Mouse (Mus musculus) hindbrain, embryonic 15.5 days (tissue): ENCODE measurements around the gene Rela. TPM values are rescaled to one million over a fixed set of nuclear protein-coding genes. Genes with fewer than 3 reads are reported as not detected.
"Not testable (repeated sequence)": the region's sequence is repeated elsewhere in the genome, so short reads cannot be mapped to it uniquely, and the experiment has no call there.

Experiments
- ATAC-seq: fragments of 200-750 bp; cut with Nextera tagmentation; 2 replicates; pipeline ENCODE4 v1.8.0; 2017; ENCODE audit warnings: low read depth, moderate number of reproducible peaks, moderate TSS enrichment; ENCODE audit not compliant: low FRiP score
- H3K27ac ChIP-seq: fragments of 300-500 bp; sonication (generic); replicated peaks from 2 replicates; pipeline ENCODE4 v1.5.1; 2015; ENCODE audit warnings: mild to moderate bottlenecking, inconsistent platforms
- H3K27me3 ChIP-seq: fragments of 300-500 bp; sonication (generic); 2 replicates; pipeline ENCODE4 v1.6.1; 2015; ENCODE audit warnings: control low read depth, inconsistent platforms
- H3K36me3 ChIP-seq: fragments of 300-500 bp; sonication (generic); 2 replicates; pipeline ENCODE4 v1.6.1; 2015; ENCODE audit warnings: control low read depth, inconsistent platforms
- H3K4me1 ChIP-seq: fragments of 300-500 bp; sonication (generic); replicated peaks from 2 replicates; pipeline ENCODE4 v1.6.1; 2015; ENCODE audit warnings: control low read depth, inconsistent platforms
- H3K4me2 ChIP-seq: fragments of 300-500 bp; sonication (generic); 2 replicates; pipeline ENCODE4 v1.6.1; 2015; ENCODE audit warnings: moderate library complexity, mild to moderate bottlenecking, inconsistent platforms
- H3K4me3 ChIP-seq: fragments of 300-500 bp; sonication (generic); 2 replicates; pipeline ENCODE4 v1.5.1; 2015; ENCODE audit warnings: mild to moderate bottlenecking, inconsistent platforms
- H3K9ac ChIP-seq: fragments of 300-500 bp; sonication (generic); 2 replicates; pipeline ENCODE4 v1.6.1; 2015; ENCODE audit warnings: inconsistent platforms
- H3K9me3 ChIP-seq: fragments of 300-500 bp; sonication (generic); 2 replicates; pipeline ENCODE4 v1.6.1; 2016; ENCODE audit warnings: control low read depth, inconsistent platforms
- WGBS: fragments of 180-500 bp; shearing (Covaris S2); methylation state at CpG from one replicate; pipeline ENCODE4 v1.1.7; 2015; 5-methylcytosine and 5-hydroxymethylcytosine counted together
- polyA plus RNA-seq: library from polyadenylated mRNA; unstranded; fragments of >200 nt; fragmentation: Nextera tagmentation; extraction: Ambion mirVana; gene quantifications from 2 replicates; pipeline ENCODE4 v1.2.1, GENCODE M21; 2015

Rela gene
- polyA plus RNA-seq, 1 experiment from 2014 or later = 37.8 TPM

GRCm38 (mm10) chr19:5685431-5685830, 48.1 kb downstream of the Rela start:
- ATAC-seq = no peak
- no peak overlapping the region for H3K4me2 ChIP-seq
- H3K27ac ChIP-seq = no peak overlapping the region
- H3K9ac ChIP-seq = no peak overlapping the region
- no peaks in the 10 kb centered on the region for H3K27me3 ChIP-seq
- H3K36me3 ChIP-seq = peaks cover 55% of the 10 kb centered on the region
- WGBS = 93% methylated on average over 19 of the region's 19 CpGs
- H3K9me3 ChIP-seq = no peaks in the 10 kb centered on the region
- peaks cover 24% of the 10 kb centered on the region for H3K4me1 ChIP-seq
- no peak overlapping the region for H3K4me3 ChIP-seq

GRCm38 (mm10) chr19:5685861-5686260, 48.6 kb downstream of the Rela start:
- H3K27ac ChIP-seq = no peak overlapping the region
- H3K4me2 ChIP-seq = no peak overlapping the region
- peaks cover 51% of the 10 kb centered on the region for H3K36me3 ChIP-seq
- H3K4me3 ChIP-seq = no peak overlapping the region
- H3K27me3 ChIP-seq = no peaks in the 10 kb centered on the region
- H3K4me1 ChIP-seq = peaks cover 28% of the 10 kb centered on the region
- H3K9ac ChIP-seq = no peak overlapping the region
- H3K9me3 ChIP-seq = no peaks in the 10 kb centered on the region
- WGBS = 97% methylated on average over 11 of the region's 11 CpGs
- no peak for ATAC-seq

GRCm38 (mm10) chr19:5686437-5686836, 49.2 kb downstream of the Rela start:
- Histone ChIP-seq H3K36me3 (peaks cover 45% of the 10 kb centered on the region), H3K27me3 (no peaks in the 10 kb centered on the region), H3K4me2 (no peak overlapping the region), H3K27ac (no peak overlapping the region), H3K9me3 (no peaks in the 10 kb centered on the region), H3K4me1 (peaks cover 34% of the 10 kb centered on the region), H3K9ac (no peak overlapping the region), H3K4me3 (no peak overlapping the region)
- no peak for ATAC-seq
- 93% methylated on average over 13 of the region's 13 CpGs for WGBS

GRCm38 (mm10) chr19:5686954-5687353, 49.7 kb downstream of the Rela start:
- not testable (repeated sequence) for H3K9me3 ChIP-seq, H3K4me3 ChIP-seq, ATAC-seq, H3K27ac ChIP-seq, H3K27me3 ChIP-seq, H3K9ac ChIP-seq
- peaks cover 39% of the 10 kb centered on the region for H3K4me1 ChIP-seq
- WGBS = 98% methylated on average over 12 of the region's 12 CpGs
- peak overlapping the region; percentile 99 for H3K4me2 ChIP-seq
- peaks cover 44% of the 10 kb centered on the region for H3K36me3 ChIP-seq

GRCm38 (mm10) chr19:5687738-5688137, 50.5 kb downstream of the Rela start:
- Histone ChIP-seq H3K9ac (peak overlapping the region; percentile 87), H3K4me1 (peaks cover 47% of the 10 kb centered on the region), H3K9me3 (no peaks in the 10 kb centered on the region), H3K27me3 (no peaks in the 10 kb centered on the region), H3K4me2 (peak overlapping the region; percentile 99), H3K27ac (peak overlapping the region; percentile 88), H3K4me3 (peak overlapping the region; percentile 83), H3K36me3 (peaks cover 37% of the 10 kb centered on the region)
- ATAC-seq = no peak
- WGBS = 20% methylated on average over 9 of the region's 9 CpGs

GRCm38 (mm10) chr19:5688200-5689087, 51.2 kb downstream of the Rela start, which contains the start of the genes Map3k11 and Pcnx3:
Gene Map3k11 (plus strand): TSS chr19:5688742.
Gene Pcnx3 (minus strand): TSS chr19:5688908.
- peaks cover 54% of the 10 kb centered on the region for H3K4me1 ChIP-seq
- peak within 1 kb of the TSS; percentile 88 for H3K27ac ChIP-seq
- peak within 1 kb of the TSS; percentile 87 for H3K9ac ChIP-seq
- ATAC-seq = peak; percentile 96
- H3K36me3 ChIP-seq = peaks cover 33% of the 10 kb centered on the region
- H3K9me3 ChIP-seq = no peaks in the 10 kb centered on the region
- under 1% methylated on average over 69 of the region's 69 CpGs for WGBS
- no peaks in the 10 kb centered on the region for H3K27me3 ChIP-seq
- H3K4me3 ChIP-seq = peak within 1 kb of the TSS; percentile 83
- H3K4me2 ChIP-seq = peak within 1 kb of the TSS; percentile 99

- no peak for ATAC-seq
- H3K4me3 ChIP-seq = peak overlapping the region; percentile 83
- peaks cover 35% of the 10 kb centered on the region for H3K36me3 ChIP-seq
- WGBS = 2% methylated on average over 7 of the region's 7 CpGs
- peaks cover 59% of the 10 kb centered on the region for H3K4me1 ChIP-seq
- H3K27ac ChIP-seq = peak overlapping the region; percentile 88
- no peaks in the 10 kb centered on the region for H3K9me3 ChIP-seq
- H3K9ac ChIP-seq = peak overlapping the region; percentile 62
- peak overlapping the region; percentile 99 for H3K4me2 ChIP-seq
- H3K27me3 ChIP-seq = no peaks in the 10 kb centered on the region
Observed at GRCm38 (mm10) chr19:5689088-5689428, 51.8 kb downstream of the Rela start.

GRCm38 (mm10) chr19:5689565-5690342, 52.5 kb downstream of the Rela start:
- Histone ChIP-seq H3K9ac (peak overlapping the region; percentile 62), H3K9me3 (no peaks in the 10 kb centered on the region), H3K27ac (peak overlapping the region; percentile 88), H3K27me3 (no peaks in the 10 kb centered on the region), H3K4me3 (peak overlapping the region; percentile 83), H3K4me2 (peak overlapping the region; percentile 99), H3K36me3 (peaks cover 30% of the 10 kb centered on the region), H3K4me1 (peaks cover 59% of the 10 kb centered on the region)
- ATAC-seq = no peak
- WGBS = 12% methylated on average over 42 of the region's 42 CpGs

GRCm38 (mm10) chr19:5690343-5690735, 53.1 kb downstream of the Rela start:
- ATAC-seq = no peak
- peak overlapping the region; percentile 83 for H3K4me3 ChIP-seq
- 76% methylated on average over 15 of the region's 15 CpGs for WGBS
- H3K9ac ChIP-seq = peak overlapping the region; percentile 62
- H3K9me3 ChIP-seq = no peaks in the 10 kb centered on the region
- H3K27ac ChIP-seq = peak overlapping the region; percentile 88; the same call in 1 of the 2 replicates
- H3K36me3 ChIP-seq = peaks cover 24% of the 10 kb centered on the region
- H3K27me3 ChIP-seq = no peaks in the 10 kb centered on the region
- H3K4me2 ChIP-seq = peak overlapping the region; percentile 99
- H3K4me1 ChIP-seq = peaks cover 59% of the 10 kb centered on the region

- peaks cover 12% of the 10 kb centered on the region; the same call in 1 of the 2 replicates for H3K36me3 ChIP-seq
- peak overlapping the region; percentile 83 for H3K4me3 ChIP-seq
- ATAC-seq = no peak
- peak overlapping the region; percentile 62 for H3K9ac ChIP-seq
- no peaks in the 10 kb centered on the region for H3K27me3 ChIP-seq
- WGBS = 86% methylated on average over 5 of the region's 5 CpGs
- peaks cover 66% of the 10 kb centered on the region for H3K4me1 ChIP-seq
- H3K27ac ChIP-seq = peak overlapping the region; percentile 70
- peak overlapping the region; percentile 99 for H3K4me2 ChIP-seq
- no peaks in the 10 kb centered on the region for H3K9me3 ChIP-seq
Observed at GRCm38 (mm10) chr19:5691601-5692000, 54.3 kb downstream of the Rela start.

GRCm38 (mm10) chr19:5692086-5692912, 55.0 kb downstream of the Rela start:
- peak overlapping the region; percentile 99 for H3K4me2 ChIP-seq
- peak overlapping the region; percentile 83; the same call in 1 of the 2 replicates for H3K4me3 ChIP-seq
- peaks cover 12% of the 10 kb centered on the region; the same call in 1 of the 2 replicates for H3K36me3 ChIP-seq
- peak overlapping the region; percentile 70 for H3K27ac ChIP-seq
- H3K9me3 ChIP-seq = no peaks in the 10 kb centered on the region
- peak overlapping the region; percentile 62 for H3K9ac ChIP-seq
- no peaks in the 10 kb centered on the region for H3K27me3 ChIP-seq
- 71% methylated on average over 10 of the region's 10 CpGs for WGBS
- ATAC-seq = no peak
- peaks cover 63% of the 10 kb centered on the region for H3K4me1 ChIP-seq
